Mouse (Mus musculus): ENCODE results near the gene Olfr683. TPM values are rescaled to one million over a fixed set of nuclear protein-coding genes. Genes with fewer than 3 reads are reported as not detected.

Olfr683 gene
- not detected for polyA plus RNA-seq (2014; fragmentation: Illumina TruSeq; extraction: RNeasy Lipid Tissue Mini Kit (QIAGEN cat#74804))

GRCm38 (mm10) chr7:105146912-105147311, at the start of gene Olfr683:
Olfr683 (minus strand) TSS chr7:105147012.

GRCm38 (mm10) chr7:105185912-105186311, 39.1 kb upstream of the Olfr683 start, which contains the start of gene Olfr685:
Olfr685 (minus strand) TSS chr7:105186012.

GRCm38 (mm10) chr7:105163553-105163952, 16.7 kb upstream of the Olfr683 start, which contains the start of gene Olfr684:
Olfr684 (minus strand) TSS chr7:105163653.

GRCm38 (mm10) chr7:105116536-105116935, 30.3 kb downstream of the Olfr683 start, which contains the start of gene Olfr681:
Olfr681 (plus strand) TSS chr7:105116836.

GRCm38 (mm10) chr7:105092717-105093116, 54.1 kb downstream of the Olfr683 start, which contains the start of gene Olfr680-ps1:
Olfr680-ps1 (minus strand) TSS chr7:105092817.

Other genes starting within 250 kb of the Olfr683 start
- not detected for gene Olfr667, start 225.5 kb downstream of the Olfr683 start, polyA plus RNA-seq (2014; fragmentation: Illumina TruSeq; extraction: RNeasy Lipid Tissue Mini Kit (QIAGEN cat#74804))
- not detected for gene Olfr668, start 219.0 kb downstream of the Olfr683 start, polyA plus RNA-seq (2014; fragmentation: Illumina TruSeq; extraction: RNeasy Lipid Tissue Mini Kit (QIAGEN cat#74804))
- not detected for gene Olfr669, start 212.8 kb downstream of the Olfr683 start, polyA plus RNA-seq (2014; fragmentation: Illumina TruSeq; extraction: RNeasy Lipid Tissue Mini Kit (QIAGEN cat#74804))
- gene Olfr670, start 184.4 kb downstream of the Olfr683 start, polyA plus RNA-seq (2014; fragmentation: Illumina TruSeq; extraction: RNeasy Lipid Tissue Mini Kit (QIAGEN cat#74804)) = not detected
- gene Olfr671, start 167.9 kb downstream of the Olfr683 start, polyA plus RNA-seq (2014; fragmentation: Illumina TruSeq; extraction: RNeasy Lipid Tissue Mini Kit (QIAGEN cat#74804)) = not detected
- not detected for gene Olfr672, start 145.0 kb downstream of the Olfr683 start, polyA plus RNA-seq (2014; fragmentation: Illumina TruSeq; extraction: RNeasy Lipid Tissue Mini Kit (QIAGEN cat#74804))
- gene Olfr675, start 118.6 kb downstream of the Olfr683 start, polyA plus RNA-seq (2014; fragmentation: Illumina TruSeq; extraction: RNeasy Lipid Tissue Mini Kit (QIAGEN cat#74804)) = not detected
- not detected for gene Olfr676, start 114.3 kb downstream of the Olfr683 start, polyA plus RNA-seq (2014; fragmentation: Illumina TruSeq; extraction: RNeasy Lipid Tissue Mini Kit (QIAGEN cat#74804))
- not detected for gene Olfr677, start 95.6 kb downstream of the Olfr683 start, polyA plus RNA-seq (2014; fragmentation: Illumina TruSeq; extraction: RNeasy Lipid Tissue Mini Kit (QIAGEN cat#74804))
- not detected for gene Olfr678, start 82.5 kb downstream of the Olfr683 start, polyA plus RNA-seq (2014; fragmentation: Illumina TruSeq; extraction: RNeasy Lipid Tissue Mini Kit (QIAGEN cat#74804))
- not detected for gene Olfr679, start 65.8 kb downstream of the Olfr683 start, polyA plus RNA-seq (2014; fragmentation: Illumina TruSeq; extraction: RNeasy Lipid Tissue Mini Kit (QIAGEN cat#74804))
- not detected for gene Olfr680-ps1, start 54.2 kb downstream of the Olfr683 start, polyA plus RNA-seq (2014; fragmentation: Illumina TruSeq; extraction: RNeasy Lipid Tissue Mini Kit (QIAGEN cat#74804))
- not detected for gene Olfr681, start 30.2 kb downstream of the Olfr683 start, polyA plus RNA-seq (2014; fragmentation: Illumina TruSeq; extraction: RNeasy Lipid Tissue Mini Kit (QIAGEN cat#74804))
- not detected for gene Olfr684, start 16.6 kb upstream of the Olfr683 start, polyA plus RNA-seq (2014; fragmentation: Illumina TruSeq; extraction: RNeasy Lipid Tissue Mini Kit (QIAGEN cat#74804))
- not detected for gene Olfr685, start 39.0 kb upstream of the Olfr683 start, polyA plus RNA-seq (2014; fragmentation: Illumina TruSeq; extraction: RNeasy Lipid Tissue Mini Kit (QIAGEN cat#74804))
- gene Olfr686, start 60.5 kb upstream of the Olfr683 start, polyA plus RNA-seq (2014; fragmentation: Illumina TruSeq; extraction: RNeasy Lipid Tissue Mini Kit (QIAGEN cat#74804)) = not detected
- not detected for gene Olfr688, start 141.1 kb upstream of the Olfr683 start, polyA plus RNA-seq (2014; fragmentation: Illumina TruSeq; extraction: RNeasy Lipid Tissue Mini Kit (QIAGEN cat#74804))
- not detected for gene Olfr689, start 164.2 kb upstream of the Olfr683 start, polyA plus RNA-seq (2014; fragmentation: Illumina TruSeq; extraction: RNeasy Lipid Tissue Mini Kit (QIAGEN cat#74804))
- not detected for gene Olfr690, start 187.1 kb upstream of the Olfr683 start, polyA plus RNA-seq (2014; fragmentation: Illumina TruSeq; extraction: RNeasy Lipid Tissue Mini Kit (QIAGEN cat#74804))
- not detected for gene Olfr691, start 195.3 kb upstream of the Olfr683 start, polyA plus RNA-seq (2014; fragmentation: Illumina TruSeq; extraction: RNeasy Lipid Tissue Mini Kit (QIAGEN cat#74804))
- not detected for gene Olfr692, start 221.2 kb upstream of the Olfr683 start, polyA plus RNA-seq (2014; fragmentation: Illumina TruSeq; extraction: RNeasy Lipid Tissue Mini Kit (QIAGEN cat#74804))
- gene Gm5901, start 228.0 kb upstream of the Olfr683 start, polyA plus RNA-seq (2014; fragmentation: Illumina TruSeq; extraction: RNeasy Lipid Tissue Mini Kit (QIAGEN cat#74804)) = not detected

Measured in ovary, adult 10 weeks (tissue).